Mouse (Mus musculus) embryonic facial prominence, embryonic 14.5 days (tissue): Measurements from ENCODE around the gene Ptprf. TPM values are rescaled to one million over a fixed set of nuclear protein-coding genes. Genes with fewer than 3 reads are reported as not detected.

ENCODE experiments used
- ATAC-seq: fragments of 200-750 bp; cut with Nextera tagmentation; 2 replicates; pipeline ENCODE4 v1.8.0; 2017; ENCODE audit warnings: low read depth, moderate number of reproducible peaks, moderate TSS enrichment
- DNase-seq: peaks from one replicate; pipeline ENCODE4 v3.0.0-alpha.2; 2015; ENCODE audit warnings: low spot score
- H3K27ac ChIP-seq: fragments of 300-500 bp; sonication (generic); replicated peaks from 2 replicates; pipeline ENCODE4 v1.5.1; 2014; ENCODE audit warnings: low read depth, mild to moderate bottlenecking, low read length, moderate library complexity
- H3K27me3 ChIP-seq: fragments of 300-500 bp; sonication (generic); replicated peaks from 2 replicates; pipeline ENCODE4 v1.6.1; 2014; ENCODE audit warnings: low read length; ENCODE audit not compliant: control insufficient read depth, insufficient read depth
- H3K36me3 ChIP-seq: fragments of 300-500 bp; sonication (generic); 2 replicates; pipeline ENCODE4 v1.6.1; 2014; ENCODE audit warnings: low read length, mixed read lengths; ENCODE audit not compliant: control insufficient read depth, insufficient read depth
- H3K4me1 ChIP-seq: fragments of 300-500 bp; sonication (generic); 2 replicates; pipeline ENCODE4 v1.6.1; 2014; ENCODE audit warnings: antibody characterized with exemption, low read length; ENCODE audit not compliant: control insufficient read depth, insufficient read depth
- H3K4me2 ChIP-seq: fragments of 300-500 bp; sonication (generic); 2 replicates; pipeline ENCODE4 v1.6.1; 2014; ENCODE audit warnings: low read depth, mild to moderate bottlenecking, low read length, moderate library complexity, mixed read lengths
- H3K4me3 ChIP-seq: fragments of 300-500 bp; sonication (generic); 2 replicates; pipeline ENCODE4 v1.5.1; 2014; ENCODE audit warnings: low read depth, mild to moderate bottlenecking, low read length
- H3K9ac ChIP-seq: fragments of 300-500 bp; sonication (generic); 2 replicates; pipeline ENCODE4 v1.6.1; 2014; ENCODE audit warnings: low read depth, mild to moderate bottlenecking, low read length, moderate library complexity, mixed read lengths
- H3K9me3 ChIP-seq: fragments of 300-500 bp; sonication (generic); 2 replicates; pipeline ENCODE4 v1.6.1; 2016; ENCODE audit warnings: low read length; ENCODE audit not compliant: control insufficient read depth
- WGBS: fragments of 180-500 bp; shearing (Covaris S2); extraction: QIAGEN DNeasy Blood & Tissue Kit; methylation state at CpG from one replicate; pipeline ENCODE4 v1.1.7; 2014; 5-methylcytosine and 5-hydroxymethylcytosine counted together
- polyA plus RNA-seq: library from polyadenylated mRNA; unstranded; fragments of >200 nt; fragmentation: Nextera tagmentation; extraction: Ambion mirVana; gene quantifications from 2 replicates; pipeline ENCODE4 v1.2.1, GENCODE M21; 2014

Ptprf gene
- 59.8 and 66.8 TPM in 2 replicates for polyA plus RNA-seq

- WGBS = 8% methylated on average over 7 of the region's 50 CpGs
- Histone ChIP-seq H3K27me3 (no peaks in the 10 kb centered on the region), H3K27ac (peak within 1 kb of the TSS; percentile 94), H3K9ac (peak within 1 kb of the TSS; percentile 95), H3K9me3 (no peaks in the 10 kb centered on the region), H3K36me3 (0 out of 2 replicates have a peak, but pooled peaks cover 6% of the 10 kb centered on the region), H3K4me3 (peak within 1 kb of the TSS; percentile 83), H3K4me2 (peak within 1 kb of the TSS; percentile 77), H3K4me1 (peaks cover 15% of the 10 kb centered on the region; the same call in 1 of the 2 replicates)
- DNase-seq (peak; percentile 88), ATAC-seq (peak; percentile 73)
Observed at GRCm38 (mm10) chr4:118291231-118291630, at the start of gene Ptprf. TSS of gene Ptprf (minus strand) at chr4:118291405.

- 18% methylated on average over 7 of the region's 7 CpGs for WGBS
- DNase-seq (peak; percentile 52), ATAC-seq (no peak)
Observed at GRCm38 (mm10) chr4:118336658-118337057, 45.5 kb upstream of the Ptprf start.

GRCm38 (mm10) chr4:118335991-118336390, 44.8 kb upstream of the Ptprf start:
- H3K4me2 ChIP-seq = no peak overlapping the region
- no peak overlapping the region for H3K27ac ChIP-seq
- no peaks in the 10 kb centered on the region for H3K36me3 ChIP-seq
- ATAC-seq (no peak), DNase-seq (no peak)
- no peak overlapping the region for H3K9ac ChIP-seq
- WGBS = 75% methylated on average over 4 of the region's 4 CpGs
- no peaks in the 10 kb centered on the region for H3K9me3 ChIP-seq
- no peaks in the 10 kb centered on the region for H3K27me3 ChIP-seq
- H3K4me3 ChIP-seq = no peak overlapping the region
- peaks cover 6% of the 10 kb centered on the region; the same call in 1 of the 2 replicates for H3K4me1 ChIP-seq

More at GRCm38 (mm10) chr4:118336658-118337057, 45.5 kb upstream of the Ptprf start:
- Histone ChIP-seq H3K4me2 (no peak overlapping the region), H3K4me1 (peaks cover 3% of the 10 kb centered on the region; the same call in 1 of the 2 replicates), H3K36me3 (no peaks in the 10 kb centered on the region), H3K27ac (no peak overlapping the region), H3K27me3 (no peaks in the 10 kb centered on the region), H3K9ac (no peak overlapping the region), H3K9me3 (no peaks in the 10 kb centered on the region), H3K4me3 (no peak overlapping the region)

GRCm38 (mm10) chr4:118331777-118332176, 40.6 kb upstream of the Ptprf start:
- no peak for ATAC-seq
- Histone ChIP-seq H3K4me3 (no peak overlapping the region), H3K36me3 (no peaks in the 10 kb centered on the region), H3K9me3 (no peaks in the 10 kb centered on the region), H3K27ac (no peak overlapping the region; the same call in 1 of the 2 replicates), H3K9ac (no peak overlapping the region), H3K27me3 (no peaks in the 10 kb centered on the region), H3K4me1 (0 out of 2 replicates have a peak, but pooled peaks cover 3% of the 10 kb centered on the region), H3K4me2 (no peak overlapping the region)
- 32% methylated on average over 4 of the region's 4 CpGs for WGBS
- peak; percentile 39 for DNase-seq

GRCm38 (mm10) chr4:118326476-118326875, 35.3 kb upstream of the Ptprf start:
- no peak overlapping the region for H3K9ac ChIP-seq
- no peak overlapping the region for H3K4me2 ChIP-seq
- DNase-seq = peak; percentile 57
- 69% methylated on average over 7 of the region's 7 CpGs for WGBS
- ATAC-seq = no peak
- no peaks in the 10 kb centered on the region for H3K27me3 ChIP-seq
- no peaks in the 10 kb centered on the region for H3K9me3 ChIP-seq
- H3K27ac ChIP-seq = no peak overlapping the region
- no peaks in the 10 kb centered on the region for H3K36me3 ChIP-seq
- H3K4me3 ChIP-seq = no peak overlapping the region
- H3K4me1 ChIP-seq = 0 out of 2 replicates have a peak, but pooled peaks cover 1% of the 10 kb centered on the region

- no peak overlapping the region for H3K9ac ChIP-seq
- H3K4me3 ChIP-seq = no peak overlapping the region
- ATAC-seq (no peak), DNase-seq (no peak)
- H3K4me2 ChIP-seq = no peak overlapping the region
- WGBS = 80% methylated on average over 2 of the region's 2 CpGs
- 0 out of 2 replicates have a peak, but pooled peaks cover under 1% of the 10 kb centered on the region for H3K4me1 ChIP-seq
- no peaks in the 10 kb centered on the region for H3K9me3 ChIP-seq
- no peaks in the 10 kb centered on the region for H3K36me3 ChIP-seq
- H3K27me3 ChIP-seq = no peaks in the 10 kb centered on the region
- no peak overlapping the region for H3K27ac ChIP-seq
Observed at GRCm38 (mm10) chr4:118320636-118321035, 29.4 kb upstream of the Ptprf start.

GRCm38 (mm10) chr4:118319706-118320344, 28.6 kb upstream of the Ptprf start:
- no peak for ATAC-seq
- H3K4me2 ChIP-seq = no peak overlapping the region
- H3K4me1 ChIP-seq = peaks cover 7% of the 10 kb centered on the region; the same call in 1 of the 2 replicates
- no peak overlapping the region for H3K9ac ChIP-seq
- 30% methylated on average over 8 of the region's 8 CpGs for WGBS
- no peak overlapping the region for H3K27ac ChIP-seq
- H3K9me3 ChIP-seq = no peaks in the 10 kb centered on the region
- no peak overlapping the region for H3K4me3 ChIP-seq
- H3K36me3 ChIP-seq = no peaks in the 10 kb centered on the region
- H3K27me3 ChIP-seq = no peaks in the 10 kb centered on the region
- DNase-seq = no peak

GRCm38 (mm10) chr4:118316662-118317061, 25.5 kb upstream of the Ptprf start:
- DNase-seq = no peak
- Histone ChIP-seq H3K27ac (no peak overlapping the region), H3K9ac (no peak overlapping the region), H3K36me3 (no peaks in the 10 kb centered on the region), H3K4me1 (peaks cover 9% of the 10 kb centered on the region; the same call in 1 of the 2 replicates), H3K4me3 (no peak overlapping the region), H3K27me3 (no peaks in the 10 kb centered on the region), H3K4me2 (no peak overlapping the region), H3K9me3 (no peaks in the 10 kb centered on the region)
- 85% methylated on average over 4 of the region's 4 CpGs for WGBS
- ATAC-seq = no peak
